Mouse (Mus musculus): Measurements from ENCODE around the gene Npb. TPM values are rescaled to one million over a fixed set of nuclear protein-coding genes. Genes with fewer than 3 reads are reported as not detected.
A peak's percentile ranks its signal among the peaks of the same experiment; 100 is the strongest.

Npb gene
- polyA plus RNA-seq, 1 experiment from 2014 or later, result not detected

DNA sequence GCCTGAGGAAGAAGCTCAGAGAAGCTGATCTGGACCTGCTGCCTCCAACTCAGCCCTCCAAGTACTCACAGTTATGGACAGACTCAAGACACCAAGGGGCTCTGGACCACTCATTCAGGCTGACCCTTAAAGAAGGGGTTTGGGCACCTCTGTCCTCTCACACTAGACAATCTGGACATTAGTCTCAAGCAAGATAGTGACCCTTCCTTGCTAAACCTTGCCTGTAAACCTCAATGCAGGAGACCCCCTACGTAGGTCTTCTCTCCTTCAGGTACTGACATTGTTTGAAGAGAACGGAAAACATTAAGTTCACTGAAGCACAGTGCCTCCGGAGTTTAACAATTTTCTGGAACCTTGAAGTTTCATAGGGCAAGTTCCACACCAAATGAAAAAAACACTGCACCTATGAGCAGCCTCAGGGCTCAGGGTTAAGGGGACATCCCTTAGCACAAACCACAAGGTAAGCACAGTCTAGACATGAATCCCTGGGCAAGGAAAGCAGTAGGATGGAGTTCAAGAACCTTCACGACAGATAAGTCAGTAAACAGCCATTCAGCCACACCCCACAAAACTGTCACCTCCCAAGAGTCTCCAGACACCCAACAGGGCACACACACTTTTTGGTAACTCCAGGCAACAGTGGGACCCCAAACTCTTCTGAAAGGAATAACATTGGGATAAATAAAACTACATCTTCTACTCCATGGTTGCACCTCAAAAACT is 23.6 kb downstream of the Npb start:
- WGBS, result 71% methylated on average over 4 of the region's 4 CpGs
- H3K27ac ChIP-seq, result peak overlapping the region; percentile 97

DNA sequence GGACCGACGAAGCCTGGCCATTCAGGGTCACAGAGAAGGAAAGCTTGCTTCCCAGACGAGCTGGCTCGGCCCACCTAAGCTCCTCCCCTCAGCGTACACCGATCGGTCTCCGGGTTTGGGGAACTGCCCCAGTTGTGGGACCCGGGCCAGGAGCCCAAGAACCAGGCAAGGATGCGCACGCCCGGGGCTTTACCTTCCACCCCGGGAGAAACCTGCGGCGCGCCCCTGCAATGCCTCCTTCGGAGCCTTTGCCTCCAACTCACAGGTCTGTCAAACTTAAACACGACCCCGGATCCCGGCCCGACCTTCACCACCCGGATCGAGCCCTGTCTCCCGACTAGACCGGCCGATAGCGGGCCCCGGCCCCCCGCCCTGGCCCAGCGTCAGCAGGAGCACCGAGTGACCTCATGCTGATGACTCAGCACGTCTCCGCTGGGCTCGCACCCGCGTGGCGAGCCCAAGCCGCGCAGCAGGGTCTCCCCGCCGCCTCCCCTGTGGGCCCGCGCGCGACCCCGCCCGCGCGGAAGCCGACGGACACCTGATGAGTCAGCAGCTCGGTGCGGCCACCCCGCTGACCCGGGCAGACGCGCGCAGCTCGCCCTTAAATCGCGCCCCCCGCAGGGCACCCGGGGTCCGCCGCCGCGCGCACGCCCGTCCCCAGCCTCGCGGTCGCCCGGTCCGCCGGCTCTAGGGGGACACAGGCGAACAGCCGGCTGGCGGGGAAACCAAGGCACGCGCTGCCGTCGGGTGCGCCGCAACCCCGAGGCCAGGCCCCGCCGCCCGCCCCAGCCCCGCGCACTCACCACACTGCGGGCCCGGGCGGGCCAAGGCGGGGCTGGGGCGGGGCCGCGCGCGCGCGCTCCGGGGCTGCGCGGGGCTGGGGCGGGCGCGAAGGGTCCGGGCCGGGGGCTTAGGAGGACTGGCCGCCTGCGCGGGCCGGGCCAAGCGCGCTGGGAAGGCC is 24.6 kb downstream of the Npb start:
- H3K36me3 ChIP-seq (replicated peaks), result peaks cover 23% of the 10 kb centered on the region
- H3K9me3 ChIP-seq, result no peaks in the 10 kb centered on the region
- H3K4me1 ChIP-seq, result peaks cover 69% of the 10 kb centered on the region
- peak overlapping the region; percentile 96 for H3K4me3 ChIP-seq
- under 1% methylated on average over 115 of the region's 116 CpGs for WGBS
- DNase-seq (ENCODE audit: extremely low spot score, low spot score), result peak; percentile 65
- H3K27me3 ChIP-seq (ENCODE audit: poor library complexity, severe bottlenecking), result no peaks in the 10 kb centered on the region
- peak overlapping the region; percentile 97 for H3K27ac ChIP-seq

More for the DNA sequence above, 23.6 kb downstream of the Npb start:
- Histone ChIP-seq H3K4me1 (peaks cover 68% of the 10 kb centered on the region), H3K36me3 (replicated peaks) (peaks cover 33% of the 10 kb centered on the region), H3K27me3 (ENCODE audit: poor library complexity, severe bottlenecking) (no peaks in the 10 kb centered on the region), H3K9me3 (no peaks in the 10 kb centered on the region), H3K4me3 (peak overlapping the region; percentile 96)
- DNase-seq (ENCODE audit: extremely low spot score, low spot score), result no peak

DNA sequence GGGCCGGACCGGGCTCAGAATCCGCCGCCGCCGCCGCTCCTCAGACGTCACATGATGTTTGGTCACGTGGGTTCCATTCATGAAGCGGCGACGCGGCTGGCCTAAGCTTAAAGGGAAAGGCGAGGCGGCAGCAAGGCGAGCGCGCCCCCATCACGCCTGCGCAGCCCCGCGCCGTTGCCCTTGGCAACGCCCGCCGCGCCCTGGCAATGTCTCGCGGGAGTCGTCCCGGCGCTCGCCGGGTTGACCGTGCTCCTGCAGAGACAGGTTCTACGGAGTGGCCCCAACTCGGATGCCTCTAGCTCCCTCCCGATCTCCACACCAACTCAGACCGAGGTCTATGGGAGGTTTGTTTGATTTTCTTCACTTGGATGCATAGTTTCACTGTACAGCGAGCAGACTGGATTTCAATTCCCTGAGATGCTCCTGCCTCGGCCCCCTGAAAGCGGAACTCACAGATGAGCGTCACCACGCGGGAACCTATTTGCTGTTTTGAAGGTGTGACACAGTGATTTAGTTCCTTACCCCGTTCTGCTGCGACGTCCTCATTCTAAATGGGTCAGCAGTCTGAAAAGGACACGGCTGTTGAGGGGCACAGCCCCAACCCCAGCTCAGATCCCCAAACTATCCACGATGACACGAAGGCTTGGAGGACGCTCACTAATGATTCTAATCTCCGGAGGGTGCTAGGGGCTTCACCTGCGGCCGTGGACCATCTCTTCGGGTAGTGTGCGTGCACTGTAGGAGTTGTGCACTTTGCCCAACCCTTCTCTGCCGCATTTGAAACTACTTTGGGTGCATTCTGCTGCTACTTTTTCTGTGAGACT is 25.5 kb downstream of the Npb start, which contains the start of gene Mafg:
Gene Mafg (minus strand): TSS at position 81 of the 824 bp plus-strand sequence.
- Histone ChIP-seq H3K27me3 (ENCODE audit: poor library complexity, severe bottlenecking) (no peaks in the 10 kb centered on the region), H3K4me3 (peak within 1 kb of the TSS; percentile 96), H3K9me3 (no peaks in the 10 kb centered on the region), H3K4me1 (peaks cover 69% of the 10 kb centered on the region), H3K27ac (peak within 1 kb of the TSS; percentile 97), H3K36me3 (replicated peaks) (peaks cover 17% of the 10 kb centered on the region)
- 11% methylated on average over 58 of the region's 58 CpGs for WGBS
- DNase-seq (ENCODE audit: extremely low spot score, low spot score), result peak; percentile 94

DNA sequence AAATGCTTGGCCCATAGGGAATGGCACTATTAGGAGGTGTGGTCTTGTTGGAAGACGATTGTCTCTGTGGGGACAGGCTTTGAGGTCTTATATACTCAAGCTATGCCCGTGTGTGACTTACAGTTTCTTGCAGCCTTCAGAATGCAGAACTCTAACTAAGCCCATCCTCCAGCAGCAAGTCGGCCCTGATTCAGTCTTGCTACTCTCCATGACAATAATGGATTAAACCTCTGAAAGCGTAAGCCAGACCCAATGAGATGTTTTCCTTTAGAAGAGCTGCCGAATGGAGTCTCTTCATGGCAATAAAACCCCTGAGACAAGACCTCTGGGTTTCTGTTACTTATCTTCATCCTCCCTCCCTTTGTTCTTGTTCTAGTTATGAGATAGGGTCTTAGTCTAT is 26.5 kb downstream of the Npb start:
- H3K27me3 ChIP-seq (ENCODE audit: poor library complexity, severe bottlenecking), result no peaks in the 10 kb centered on the region
- 84% methylated on average over 5 of the region's 5 CpGs for WGBS
- H3K4me3 ChIP-seq, result peak overlapping the region; percentile 96; the same call in 1 of the 2 replicates
- H3K9me3 ChIP-seq, result no peaks in the 10 kb centered on the region
- H3K36me3 ChIP-seq (replicated peaks), result peaks cover 6% of the 10 kb centered on the region
- peaks cover 58% of the 10 kb centered on the region for H3K4me1 ChIP-seq
- no peak overlapping the region for H3K27ac ChIP-seq
- no peak for DNase-seq (ENCODE audit: extremely low spot score, low spot score)

DNA sequence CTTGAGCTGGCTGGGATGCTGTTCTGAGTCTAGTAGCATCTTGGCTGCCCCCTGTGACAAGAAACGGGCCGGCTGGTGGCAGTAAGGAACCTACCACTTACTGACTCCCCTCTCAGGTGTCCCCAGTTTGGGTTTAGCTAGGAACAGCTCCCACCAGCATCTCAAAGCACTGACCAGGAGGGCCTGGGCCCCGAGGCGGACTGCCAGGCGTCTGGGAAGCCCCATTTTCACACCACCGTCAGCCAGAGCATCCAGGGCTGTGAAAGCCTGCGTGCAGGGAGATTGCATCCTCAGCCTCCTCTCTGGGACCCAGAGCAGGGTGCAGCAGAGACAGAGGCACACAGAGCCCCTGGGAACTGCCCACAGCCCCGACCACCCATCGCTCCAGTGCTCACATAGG is 33.0 kb downstream of the Npb start:
- peak overlapping the region; percentile 9; the same call in 1 of the 2 replicates for H3K4me3 ChIP-seq
- no peaks in the 10 kb centered on the region for H3K36me3 ChIP-seq (replicated peaks)
- no peak overlapping the region for H3K27ac ChIP-seq
- H3K4me1 ChIP-seq, result peaks cover 42% of the 10 kb centered on the region
- H3K27me3 ChIP-seq (ENCODE audit: poor library complexity, severe bottlenecking), result peaks cover 17% of the 10 kb centered on the region
- 68% methylated on average over 9 of the region's 9 CpGs for WGBS
- H3K9me3 ChIP-seq, result no peaks in the 10 kb centered on the region
- no peak for DNase-seq (ENCODE audit: extremely low spot score, low spot score)

DNA sequence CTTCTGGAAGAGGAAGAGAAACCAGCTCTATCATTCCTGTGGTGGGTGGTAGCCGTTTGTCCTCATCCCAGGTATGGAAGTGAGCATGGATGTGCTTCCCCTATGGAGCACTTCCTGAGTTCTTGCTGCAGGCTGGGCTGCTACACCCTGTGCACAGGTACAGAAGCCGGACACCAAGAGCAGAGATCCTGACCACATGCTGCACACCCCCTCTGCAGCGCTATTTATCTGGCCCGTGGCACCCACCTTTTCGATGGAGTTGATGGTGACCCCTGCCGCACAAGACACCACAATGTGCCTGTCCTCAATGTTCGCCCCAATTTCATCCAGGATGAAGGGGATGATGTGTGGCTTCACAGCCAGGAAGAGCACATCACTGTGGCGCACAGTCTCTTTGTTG is 33.6 kb downstream of the Npb start:
- Histone ChIP-seq H3K4me1 (peaks cover 37% of the 10 kb centered on the region), H3K4me3 (peak overlapping the region; percentile 66; the same call in 1 of the 2 replicates), H3K27me3 (ENCODE audit: poor library complexity, severe bottlenecking) (peaks cover 21% of the 10 kb centered on the region), H3K27ac (no peak overlapping the region), H3K9me3 (no peaks in the 10 kb centered on the region), H3K36me3 (replicated peaks) (no peaks in the 10 kb centered on the region)
- DNase-seq (ENCODE audit: extremely low spot score, low spot score), result no peak
- 90% methylated on average over 8 of the region's 8 CpGs for WGBS

DNA sequence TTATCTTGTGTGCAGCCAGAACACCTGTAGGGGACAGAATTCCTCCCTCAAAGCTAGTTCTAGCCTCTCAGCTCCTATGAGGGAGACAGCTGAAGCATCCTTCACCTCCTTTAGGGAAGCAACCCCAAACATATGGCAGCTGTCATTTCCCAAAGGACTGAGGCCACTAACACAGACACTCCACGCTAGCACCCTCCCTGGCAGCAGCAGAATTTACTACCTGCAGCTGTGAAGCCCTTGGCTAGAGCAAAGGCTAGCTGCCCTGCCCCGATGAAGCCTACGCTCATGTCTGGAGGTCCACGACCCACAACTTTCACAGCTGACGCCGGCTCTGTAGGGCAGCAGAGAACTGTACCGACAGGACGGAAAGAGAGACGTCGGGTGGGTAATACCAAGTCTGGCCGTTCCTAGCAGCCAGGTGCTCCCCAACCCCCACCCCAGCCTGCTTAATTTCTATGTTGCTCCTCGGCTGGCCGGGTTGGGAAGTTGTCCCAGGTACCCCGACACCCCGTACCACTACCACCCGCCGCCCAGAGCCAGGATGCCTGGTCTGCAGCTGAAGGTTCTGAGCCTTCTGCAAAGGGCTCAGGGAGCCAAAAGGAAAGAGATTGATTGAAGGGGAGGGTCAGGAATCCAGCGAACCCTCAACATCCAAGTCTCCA is 34.8 kb downstream of the Npb start:
- WGBS, result 5% methylated on average over 18 of the region's 18 CpGs
- no peaks in the 10 kb centered on the region for H3K36me3 ChIP-seq (replicated peaks)
- peak overlapping the region; percentile 66 for H3K4me3 ChIP-seq
- no peaks in the 10 kb centered on the region for H3K9me3 ChIP-seq
- DNase-seq (ENCODE audit: extremely low spot score, low spot score), result no peak
- H3K4me1 ChIP-seq, result peaks cover 42% of the 10 kb centered on the region
- H3K27ac ChIP-seq, result peak overlapping the region; percentile 87
- peaks cover 33% of the 10 kb centered on the region for H3K27me3 ChIP-seq (ENCODE audit: poor library complexity, severe bottlenecking)

DNA sequence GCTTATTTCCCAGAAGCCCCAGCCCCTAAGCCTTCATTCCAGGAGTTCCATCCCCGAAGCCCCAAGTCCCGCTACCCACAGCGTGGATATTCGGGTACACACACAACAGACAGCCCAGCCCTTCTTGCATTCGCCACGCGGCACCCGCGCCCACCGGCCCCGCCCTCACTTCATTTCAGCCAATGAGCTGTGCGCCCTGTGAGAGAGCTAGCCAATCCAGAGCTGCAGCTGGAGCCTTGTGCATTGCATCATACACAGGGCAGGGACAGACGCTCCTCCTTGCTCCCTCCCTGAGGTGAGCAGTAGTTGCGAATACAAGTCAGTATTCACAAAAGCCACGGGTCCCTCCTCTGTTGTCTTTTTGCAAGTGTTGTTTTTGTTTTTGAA is 35.3 kb downstream of the Npb start, which contains the start of gene Pycr1:
Gene Pycr1 (minus strand): TSS at position 169 of the 387 bp plus-strand sequence.
- peak; percentile 97 for DNase-seq (ENCODE audit: extremely low spot score, low spot score)
- WGBS, result under 1% methylated on average over 15 of the region's 15 CpGs
- peak within 1 kb of the TSS; percentile 87 for H3K27ac ChIP-seq

DNA sequence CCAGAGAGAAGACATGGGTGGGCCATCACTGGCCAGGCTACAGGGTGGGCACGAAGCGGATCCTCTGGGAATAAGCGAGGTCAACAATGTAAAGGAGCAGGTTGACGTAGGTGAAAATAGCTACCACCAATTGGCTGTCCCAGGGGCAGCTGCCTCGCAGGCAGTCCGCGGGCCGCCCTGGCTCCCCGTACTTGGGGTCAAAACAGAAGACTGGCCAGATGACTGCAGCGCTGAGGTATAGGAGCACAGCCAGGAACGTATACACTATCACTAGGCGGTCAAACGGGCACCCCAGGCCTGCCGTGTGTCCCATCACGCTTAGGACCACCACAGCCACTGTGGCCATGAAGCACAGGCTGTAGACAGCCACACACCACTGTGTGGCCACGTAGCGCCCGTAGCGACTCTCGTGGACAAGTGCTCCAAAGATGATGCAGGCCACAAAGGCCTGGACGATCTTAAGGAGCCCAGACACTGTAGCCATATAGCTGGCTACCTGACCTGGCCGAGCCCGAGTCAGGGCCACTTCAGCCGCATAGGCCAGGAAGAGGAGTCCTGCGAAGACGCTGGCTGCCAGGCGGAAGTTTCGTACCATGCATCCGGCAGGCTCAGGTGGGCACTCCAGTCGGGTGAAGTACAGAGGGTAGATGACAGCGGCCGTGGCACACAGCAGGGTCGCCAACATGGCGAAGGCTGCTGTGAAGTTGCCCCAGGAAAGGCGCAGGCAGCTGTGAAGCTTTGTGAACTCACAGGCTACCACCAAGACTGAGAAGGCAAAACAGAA is 39.0 kb downstream of the Npb start:
- Histone ChIP-seq H3K27ac (peak overlapping the region; percentile 32; the same call in 1 of the 2 replicates), H3K9me3 (no peaks in the 10 kb centered on the region), H3K4me1 (peaks cover 31% of the 10 kb centered on the region), H3K36me3 (replicated peaks) (no peaks in the 10 kb centered on the region), H3K27me3 (ENCODE audit: poor library complexity, severe bottlenecking) (peaks cover 33% of the 10 kb centered on the region), H3K4me3 (no peak overlapping the region)
- WGBS, result 80% methylated on average over 35 of the region's 35 CpGs
- no peak for DNase-seq (ENCODE audit: extremely low spot score, low spot score)

More for the DNA sequence above, 35.3 kb downstream of the Npb start, which contains the start of gene Pycr1:
- Histone ChIP-seq H3K27me3 (ENCODE audit: poor library complexity, severe bottlenecking) (peaks cover 34% of the 10 kb centered on the region), H3K36me3 (replicated peaks) (no peaks in the 10 kb centered on the region), H3K9me3 (no peaks in the 10 kb centered on the region), H3K4me3 (peak within 1 kb of the TSS; percentile 66), H3K4me1 (peaks cover 46% of the 10 kb centered on the region)

DNA sequence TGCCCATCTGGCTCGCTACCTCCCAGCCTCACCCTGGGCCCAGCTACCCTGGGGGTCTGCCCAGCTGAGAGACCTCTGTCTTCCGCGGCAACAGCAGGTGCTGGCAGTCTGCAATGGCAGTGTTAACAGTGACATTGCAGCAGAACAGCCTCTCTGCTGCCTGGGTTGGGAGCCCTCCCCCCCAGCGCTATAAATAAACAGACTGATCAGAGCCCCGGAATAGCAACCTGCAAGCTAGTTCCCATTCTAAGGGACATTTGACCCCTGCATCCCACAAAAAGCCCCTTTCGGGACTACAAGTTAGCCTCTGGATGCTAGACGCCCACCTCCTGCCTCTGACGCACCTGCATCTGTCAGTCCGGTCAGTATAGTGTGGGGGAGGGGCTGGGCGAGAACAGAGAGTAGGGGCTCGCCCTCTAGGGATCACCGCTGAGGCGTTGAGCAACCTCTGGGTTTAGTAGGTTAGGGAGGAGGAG is 39.8 kb downstream of the Npb start, which contains the start of gene Myadml2:
Gene Myadml2 (minus strand): TSS at position 158 of the 476 bp plus-strand sequence.
- Histone ChIP-seq H3K36me3 (replicated peaks) (no peaks in the 10 kb centered on the region), H3K9me3 (no peaks in the 10 kb centered on the region), H3K27me3 (ENCODE audit: poor library complexity, severe bottlenecking) (peaks cover 25% of the 10 kb centered on the region), H3K4me1 (peaks cover 23% of the 10 kb centered on the region), H3K4me3 (peak within 1 kb of the TSS; percentile 33), H3K27ac (peak within 1 kb of the TSS; percentile 32)
- no peak for DNase-seq (ENCODE audit: extremely low spot score, low spot score)
- 8% methylated on average over 13 of the region's 13 CpGs for WGBS

DNA sequence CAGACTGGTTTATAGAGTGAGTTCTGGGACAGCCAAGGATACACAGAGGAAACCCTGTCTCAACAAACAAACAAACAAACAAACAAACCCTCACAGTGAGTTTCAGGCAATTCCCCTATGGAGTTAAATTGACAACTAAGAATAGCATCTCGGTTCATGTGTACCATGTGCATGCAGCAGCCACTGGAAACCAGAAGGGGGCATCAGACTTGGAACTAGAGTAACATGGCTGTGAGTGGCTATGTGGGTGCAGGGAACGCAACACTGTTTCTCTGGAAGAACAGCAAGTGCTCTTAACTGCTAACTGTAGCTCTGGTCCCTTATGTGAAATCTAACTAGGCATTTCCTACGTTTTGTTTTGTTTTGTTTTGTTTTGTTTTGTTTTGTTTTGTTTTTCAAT is 43.6 kb downstream of the Npb start:
- Histone ChIP-seq H3K36me3 (replicated peaks) (no peaks in the 10 kb centered on the region), H3K9me3 (no peaks in the 10 kb centered on the region), H3K27me3 (ENCODE audit: poor library complexity, severe bottlenecking) (peaks cover 45% of the 10 kb centered on the region), H3K4me3 (no peak overlapping the region), H3K27ac (no peak overlapping the region), H3K4me1 (peaks cover 12% of the 10 kb centered on the region)
- DNase-seq (ENCODE audit: extremely low spot score, low spot score), result no peak
- 68% methylated on average over 3 of the region's 3 CpGs for WGBS

Data from forebrain, embryonic 10.5 days (tissue).